In genomic region chr6:56608277-56608676, GRCm38 (mm10) we compare ENCODE assay signal across 9 mouse cellular contexts. TPM values are rescaled to one million over a fixed set of nuclear protein-coding genes. Genes with fewer than 3 reads are reported as not detected.
A peak's percentile ranks its signal among the peaks of the same experiment; 100 is the strongest.
DNase-seq lines count a peak whose midpoint lies in the region; ATAC-seq and TF ChIP-seq lines count a peak whose summit lies in the region.
"Had no signal": no experiment of that assay in that cellular context is flagged by ENCODE, and none has a peak within 500 bp of the region (broad histone marks: within the 10 kb centered on the region; RNA-seq: fewer than 3 reads in every experiment).

No protein-coding gene starts in this region.

- H3K27ac ChIP-seq in hindbrain, embryonic 16.5 days (ENCODE audit: low read depth, low read length), result no peak overlapping the region
- no peak overlapping the region for H3K27ac ChIP-seq in midbrain, postnatal 0 days (ENCODE audit: low read depth, low read length)
- H3K27ac ChIP-seq in stomach, postnatal 0 days (replicated peaks), result no peak overlapping the region

- H3K4me3 ChIP-seq in hindbrain, embryonic 16.5 days (ENCODE audit: low read length), result no peak overlapping the region
- no peak overlapping the region for H3K4me3 ChIP-seq in midbrain, postnatal 0 days (ENCODE audit: low read depth, low read length)
- H3K4me3 ChIP-seq in stomach, postnatal 0 days (ENCODE audit: low read depth, low read length), result no peak overlapping the region
- H3K4me3 ChIP-seq: erythroblast, embryonic 14.5 days had no signal

- no peak for TF ChIP-seq EP300 in stomach, postnatal 0 days (optimal IDR thresholded peaks at IDR 0.05)

- no peaks in the 10 kb centered on the region for H3K9me3 ChIP-seq in hindbrain, embryonic 16.5 days (ENCODE audit: control insufficient read depth, low read length)
- H3K9me3 ChIP-seq in midbrain, postnatal 0 days (ENCODE audit: low read length), result no peaks in the 10 kb centered on the region
- H3K9me3 ChIP-seq in stomach, postnatal 0 days (ENCODE audit: control insufficient read depth, low read length), result no peaks in the 10 kb centered on the region

- no peaks in the 10 kb centered on the region for H3K36me3 ChIP-seq in hindbrain, embryonic 16.5 days (ENCODE audit: control insufficient read depth, insufficient read depth, low read length)
- H3K36me3 ChIP-seq in midbrain, postnatal 0 days (ENCODE audit: insufficient read depth, low read length), result no peaks in the 10 kb centered on the region
- no peaks in the 10 kb centered on the region for H3K36me3 ChIP-seq in stomach, postnatal 0 days (ENCODE audit: control insufficient read depth, insufficient read depth, low read length)

- peak; percentile 94 for TF ChIP-seq CTCF in midbrain, postnatal 0 days (IDR thresholded peaks at IDR 0.05)
- TF ChIP-seq CTCF in stomach, postnatal 0 days (IDR thresholded peaks at IDR 0.05; ENCODE audit: low read depth), result peak; percentile 90

- DNase-seq in 416B (ENCODE audit: low read depth) (peak; percentile 69), NIH3T3 (ENCODE audit: low read depth) (peak; percentile 86)
- peak; percentile 86 for DNase-seq in cerebellum, adult 9-10 months
- peak; percentile 48 to 61 for DNase-seq in left cerebral cortex, postnatal 10 days (ENCODE audit: extremely low spot score in 1 of 2, low spot score in 2 of 2)
- DNase-seq in midbrain, postnatal 0 days (ENCODE audit: low spot score), result peak; percentile 90
- DNase-seq in stomach, postnatal 0 days (ENCODE audit: low spot score), result peak; percentile 67

- no peaks in the 10 kb centered on the region for H3K27me3 ChIP-seq in hindbrain, embryonic 16.5 days (replicated peaks; ENCODE audit: control insufficient read depth, insufficient read depth, low read length)
- H3K27me3 ChIP-seq in midbrain, postnatal 0 days (ENCODE audit: insufficient read depth, low read length), result no peaks in the 10 kb centered on the region
- H3K27me3 ChIP-seq in stomach, postnatal 0 days (ENCODE audit: control insufficient read depth, insufficient read depth, low read length), result no peaks in the 10 kb centered on the region

- WGBS in hindbrain, embryonic 16.5 days, result 8% methylated on average over 4 of the region's 4 CpGs
- 6% methylated on average over 4 of the region's 4 CpGs for WGBS in midbrain, postnatal 0 days
- 8% methylated on average over 4 of the region's 4 CpGs for WGBS in stomach, postnatal 0 days

- no peak overlapping the region for H3K4me2 ChIP-seq in hindbrain, embryonic 16.5 days (ENCODE audit: low read length)
- H3K4me2 ChIP-seq in midbrain, postnatal 0 days (ENCODE audit: low read depth, low read length, poor library complexity, severe bottlenecking), result no peak overlapping the region
- no peak overlapping the region for H3K4me2 ChIP-seq in stomach, postnatal 0 days (replicated peaks; ENCODE audit: low read depth)

- H3K4me1 ChIP-seq in hindbrain, embryonic 16.5 days (ENCODE audit: control insufficient read depth, insufficient read depth, low read depth, low read length), result no peaks in the 10 kb centered on the region
- no peaks in the 10 kb centered on the region for H3K4me1 ChIP-seq in midbrain, postnatal 0 days (ENCODE audit: insufficient read depth, low read length)
- H3K4me1 ChIP-seq in stomach, postnatal 0 days (replicated peaks; ENCODE audit: control insufficient read depth, insufficient read depth), result no peaks in the 10 kb centered on the region

- intact Hi-C loops in left cerebral cortex, postnatal 10 days (cut with DNase I), result loop anchor here (2.0 to 10.0 kb wide), 3 partner anchors 87 to 541 kb away; no protein-coding TSS in a partner anchor

- no peak overlapping the region for H3K9ac ChIP-seq in hindbrain, embryonic 16.5 days (ENCODE audit: low read depth, low read length)
- H3K9ac ChIP-seq in midbrain, postnatal 0 days (replicated peaks; ENCODE audit: low read length, poor library complexity, severe bottlenecking), result no peak overlapping the region
- no peak overlapping the region for H3K9ac ChIP-seq in stomach, postnatal 0 days (ENCODE audit: low read length)

- ATAC-seq in frontal cortex, adult (ENCODE audit: low TSS enrichment), result peak; percentile 96
- ATAC-seq in hindbrain, embryonic 16.5 days, result peak; percentile 84; the same call in 1 of the 2 replicates
- ATAC-seq in midbrain, postnatal 0 days (ENCODE audit: low FRiP score), result peak; percentile 81
- ATAC-seq in stomach, postnatal 0 days (ENCODE audit: low FRiP score, low TSS enrichment), result no peak

RNA-seq across cellular contexts. Expression of gene Pde1c, which starts 39.4 kb away (rescaled TPM):
- 20.2 and 23.2 TPM in 2 replicates for polyA plus RNA-seq in hindbrain, embryonic 16.5 days (2015; fragmentation: Nextera tagmentation; extraction: Ambion mirVana)
- 1 to 10 TPM; 4.1 to 4.2 TPM for total RNA-seq in left cerebral cortex, postnatal 10 days (2021)
- total RNA-seq in midbrain, postnatal 0 days (2014; rRNA removed), result 10.3 and 17.1 TPM in 2 replicates
- 4.0 and 4.7 TPM in 2 replicates for polyA plus RNA-seq in midbrain, postnatal 0 days (2015; fragmentation: Nextera tagmentation; extraction: Ambion mirVana)
- polyA plus RNA-seq in stomach, postnatal 0 days (2015; fragmentation: Nextera tagmentation; extraction: Ambion mirVana), result 1.8 and 2.4 TPM in 2 replicates
